Mouse (Mus musculus) intestine, embryonic 16.5 days (tissue): Measurements from ENCODE around the gene Nfia. TPM values are rescaled to one million over a fixed set of nuclear protein-coding genes. Genes with fewer than 3 reads are reported as not detected.

ENCODE experiments used
- ATAC-seq: fragments of 200-750 bp; cut with Nextera tagmentation; 2 replicates; pipeline ENCODE4 v1.8.0; 2017; ENCODE audit warnings: moderate TSS enrichment, moderate library complexity
- H3K27ac ChIP-seq: fragments of 300-500 bp; sonication (generic); 2 replicates; pipeline ENCODE4 v1.5.1; 2014; ENCODE audit warnings: mild to moderate bottlenecking, low read length
- H3K27me3 ChIP-seq: fragments of 300-500 bp; sonication (generic); replicated peaks from 2 replicates; pipeline ENCODE4 v1.6.1; 2014; ENCODE audit warnings: low read length, control low read depth, mixed read lengths; ENCODE audit not compliant: control insufficient read depth, insufficient read depth
- H3K36me3 ChIP-seq: fragments of 300-500 bp; sonication (generic); 2 replicates; pipeline ENCODE4 v1.6.1; 2014; ENCODE audit warnings: low read length, control low read depth; ENCODE audit not compliant: control insufficient read depth, insufficient read depth
- H3K4me1 ChIP-seq: fragments of 300-500 bp; sonication (generic); 2 replicates; pipeline ENCODE4 v1.6.1; 2014; ENCODE audit warnings: low read length, control low read depth, mixed read lengths; ENCODE audit not compliant: control insufficient read depth, insufficient read depth
- H3K4me2 ChIP-seq: fragments of 300-500 bp; sonication (generic); 2 replicates; pipeline ENCODE4 v1.6.1; 2014; ENCODE audit warnings: low read depth, low read length, control low read depth
- H3K4me3 ChIP-seq: fragments of 300-500 bp; sonication (generic); 2 replicates; pipeline ENCODE4 v1.5.1; 2014; ENCODE audit warnings: mild to moderate bottlenecking, low read length
- H3K9ac ChIP-seq: fragments of 300-500 bp; sonication (generic); 2 replicates; pipeline ENCODE4 v1.6.1; 2014; ENCODE audit warnings: low read depth, low read length
- H3K9me3 ChIP-seq: fragments of 300-500 bp; sonication (generic); 2 replicates; pipeline ENCODE4 v1.6.1; 2016; ENCODE audit warnings: low read length, control low read depth; ENCODE audit not compliant: control insufficient read depth
- WGBS: fragments of 180-500 bp; shearing (Covaris S2); extraction: QIAGEN DNeasy Blood & Tissue Kit; methylation state at CpG from one replicate; pipeline ENCODE4 v1.1.7; 2014; 5-methylcytosine and 5-hydroxymethylcytosine counted together
- polyA plus RNA-seq: library from polyadenylated mRNA; unstranded; fragments of >200 nt; fragmentation: Nextera tagmentation; extraction: Ambion mirVana; gene quantifications from 2 replicates; pipeline ENCODE4 v1.2.1, GENCODE M21; 2015

The Nfia gene
- 23.7 and 24.0 TPM in 2 replicates for polyA plus RNA-seq

- H3K27ac ChIP-seq, result peak within 1 kb of the TSS; percentile 97
- H3K9me3 ChIP-seq, result no peaks in the 10 kb centered on the region
- H3K4me2 ChIP-seq, result peak within 1 kb of the TSS; percentile 83
- no peak for ATAC-seq
- peak within 1 kb of the TSS; percentile 68 for H3K9ac ChIP-seq
- no peaks in the 10 kb centered on the region for H3K27me3 ChIP-seq
- WGBS, result under 1% methylated on average over 9 of the region's 9 CpGs
- peaks cover 16% of the 10 kb centered on the region for H3K4me1 ChIP-seq
- H3K4me3 ChIP-seq, result peak within 1 kb of the TSS; percentile 55
- no peaks in the 10 kb centered on the region for H3K36me3 ChIP-seq
Measured at GRCm38 (mm10) chr4:97772641-97773040, at the start of gene Nfia. Gene Nfia (plus strand): TSS chr4:97772734.

- H3K4me1 ChIP-seq, result no peaks in the 10 kb centered on the region
- H3K36me3 ChIP-seq, result no peaks in the 10 kb centered on the region
- WGBS, result 87% methylated on average over 6 of the region's 6 CpGs
- no peak for ATAC-seq
- no peaks in the 10 kb centered on the region for H3K27me3 ChIP-seq
- H3K9ac ChIP-seq, result no peak overlapping the region
- no peak overlapping the region for H3K4me3 ChIP-seq
- H3K9me3 ChIP-seq, result no peaks in the 10 kb centered on the region
- no peak overlapping the region for H3K27ac ChIP-seq
- H3K4me2 ChIP-seq, result no peak overlapping the region
Measured at GRCm38 (mm10) chr4:97723374-97723773, 49.2 kb upstream of the Nfia start.

- Histone ChIP-seq H3K9me3 (no peaks in the 10 kb centered on the region), H3K27me3 (no peaks in the 10 kb centered on the region), H3K4me2 (no peak overlapping the region), H3K4me3 (no peak overlapping the region), H3K36me3 (no peaks in the 10 kb centered on the region), H3K27ac (no peak overlapping the region), H3K9ac (no peak overlapping the region), H3K4me1 (no peaks in the 10 kb centered on the region)
- ATAC-seq, result no peak
- 89% methylated on average over 4 of the region's 4 CpGs for WGBS
Measured at GRCm38 (mm10) chr4:97728520-97728919, 44.0 kb upstream of the Nfia start.

DNA sequence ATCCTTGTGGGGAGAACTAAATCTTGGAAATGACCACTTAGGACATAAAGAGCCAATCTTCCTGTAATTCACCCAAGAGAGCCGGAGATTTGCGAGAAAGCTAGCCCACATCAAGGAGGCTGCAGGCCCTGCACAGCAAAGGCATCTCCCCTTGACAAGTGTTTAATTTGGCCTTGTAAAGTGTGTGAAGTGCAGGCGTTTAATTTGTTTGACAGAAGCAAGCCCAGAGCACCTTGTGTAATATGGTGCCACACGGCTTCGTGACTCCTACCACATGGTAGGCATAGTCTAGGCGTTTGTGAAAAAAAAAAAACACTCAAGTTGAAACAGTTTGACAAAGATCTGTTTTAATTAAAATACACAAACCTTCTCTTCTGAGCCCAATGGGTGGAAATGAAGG lies 42.5 kb upstream of the Nfia start:
- Histone ChIP-seq H3K4me1 (no peaks in the 10 kb centered on the region), H3K9me3 (no peaks in the 10 kb centered on the region), H3K4me2 (no peak overlapping the region), H3K4me3 (no peak overlapping the region), H3K27me3 (no peaks in the 10 kb centered on the region), H3K27ac (no peak overlapping the region), H3K36me3 (no peaks in the 10 kb centered on the region), H3K9ac (no peak overlapping the region)
- no peak for ATAC-seq
- whole genome bisulfite sequencing, result 64% methylated on average over 6 of the region's 6 CpGs

DNA sequence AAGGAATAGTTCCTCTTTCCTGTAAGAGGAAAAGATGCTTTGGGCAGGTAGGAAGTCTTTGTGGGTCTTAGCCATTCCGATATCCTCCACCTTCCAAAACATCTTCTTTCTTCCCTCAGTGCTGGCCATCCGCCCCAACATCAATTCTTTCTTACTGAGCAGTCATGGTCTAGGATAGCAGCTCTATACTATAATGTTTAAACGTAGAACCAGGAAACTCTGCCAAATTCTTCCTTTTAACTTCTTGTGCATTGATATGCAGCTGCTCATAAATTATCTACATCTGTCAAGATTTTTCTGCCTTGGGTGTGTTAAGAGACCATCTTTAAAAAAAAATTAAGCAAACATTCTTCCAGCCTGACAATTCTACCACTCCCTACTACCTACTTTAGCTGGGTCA lies 42.1 kb upstream of the Nfia start:
- H3K4me2 ChIP-seq, result no peak overlapping the region
- H3K4me3 ChIP-seq, result no peak overlapping the region
- no peak for ATAC-seq
- H3K27ac ChIP-seq, result no peak overlapping the region
- no peaks in the 10 kb centered on the region for H3K27me3 ChIP-seq
- WGBS, result 58% methylated on average over 3 of the region's 3 CpGs
- H3K4me1 ChIP-seq, result no peaks in the 10 kb centered on the region
- H3K9ac ChIP-seq, result no peak overlapping the region
- no peaks in the 10 kb centered on the region for H3K36me3 ChIP-seq
- no peaks in the 10 kb centered on the region for H3K9me3 ChIP-seq

- Histone ChIP-seq H3K27ac (no peak overlapping the region), H3K27me3 (no peaks in the 10 kb centered on the region), H3K4me2 (no peak overlapping the region), H3K9me3 (no peaks in the 10 kb centered on the region), H3K4me1 (no peaks in the 10 kb centered on the region), H3K36me3 (no peaks in the 10 kb centered on the region), H3K4me3 (no peak overlapping the region), H3K9ac (no peak overlapping the region)
- WGBS, result 61% methylated on average over 1 of the region's 1 CpGs
- no peak for ATAC-seq
Measured at GRCm38 (mm10) chr4:97733392-97733791, 39.1 kb upstream of the Nfia start.

DNA sequence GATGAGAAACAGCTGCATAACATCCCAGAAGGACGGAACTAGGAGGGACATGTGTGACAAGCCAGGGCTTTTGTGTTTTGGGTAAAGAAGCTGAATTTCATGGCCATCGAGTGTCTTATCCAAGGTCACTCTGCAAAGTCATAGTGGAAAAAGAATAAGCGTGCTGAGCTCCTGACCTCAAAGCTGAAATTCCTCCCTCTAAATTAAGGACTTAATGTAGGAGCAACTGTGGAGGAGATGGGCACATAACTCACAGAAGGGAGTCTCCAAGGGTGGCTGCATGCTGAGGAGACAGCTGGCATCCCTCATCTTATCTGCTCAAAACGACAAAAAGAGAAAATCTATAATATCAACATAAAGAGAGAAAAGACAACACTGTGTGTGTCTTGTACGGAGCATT lies 28.6 kb upstream of the Nfia start:
- Histone ChIP-seq H3K9ac (no peak overlapping the region), H3K27me3 (no peaks in the 10 kb centered on the region), H3K9me3 (no peaks in the 10 kb centered on the region), H3K4me3 (no peak overlapping the region), H3K27ac (no peak overlapping the region), H3K4me1 (0 out of 2 replicates have a peak, but pooled peaks cover 5% of the 10 kb centered on the region), H3K4me2 (no peak overlapping the region), H3K36me3 (no peaks in the 10 kb centered on the region)
- no peak for ATAC-seq
- WGBS, result 55% methylated on average over 5 of the region's 5 CpGs

- Histone ChIP-seq H3K9ac (peak overlapping the region; percentile 66), H3K4me2 (peak overlapping the region; percentile 85), H3K4me1 (0 out of 2 replicates have a peak, but pooled peaks cover 5% of the 10 kb centered on the region), H3K27ac (no peak overlapping the region), H3K4me3 (peak overlapping the region; percentile 51), H3K9me3 (no peaks in the 10 kb centered on the region), H3K27me3 (no peaks in the 10 kb centered on the region), H3K36me3 (no peaks in the 10 kb centered on the region)
- peak; percentile 81 for ATAC-seq
- 8% methylated on average over 32 of the region's 32 CpGs for WGBS
Measured at GRCm38 (mm10) chr4:97745296-97746105, 27.0 kb upstream of the Nfia start.

- H3K4me3 ChIP-seq, result peak overlapping the region; percentile 51
- H3K27me3 ChIP-seq, result no peaks in the 10 kb centered on the region
- WGBS, result 10% methylated on average over 19 of the region's 19 CpGs
- peak overlapping the region; percentile 85 for H3K4me2 ChIP-seq
- 0 out of 2 replicates have a peak, but pooled peaks cover 7% of the 10 kb centered on the region for H3K4me1 ChIP-seq
- H3K27ac ChIP-seq, result no peak overlapping the region
- no peaks in the 10 kb centered on the region for H3K9me3 ChIP-seq
- H3K36me3 ChIP-seq, result no peaks in the 10 kb centered on the region
- ATAC-seq, result peak; percentile 7; the same call in 1 of the 2 replicates
- H3K9ac ChIP-seq, result peak overlapping the region; percentile 66
Measured at GRCm38 (mm10) chr4:97746106-97746900, 26.2 kb upstream of the Nfia start.
